Mouse (Mus musculus) olfactory bulb, adult 2 months (tissue): ENCODE data around the gene Polg.

Experiments used
- CTCF ChIP-seq: fragments of 200-500 bp; IDR thresholded peaks from 2 replicates; pipeline ENCODE4 v1.5.1; 2012; ENCODE audit warnings: low read depth, mild to moderate bottlenecking, low read length, moderate library complexity; ENCODE audit not compliant: insufficient read depth
- POLR2A ChIP-seq: fragments of 200-500 bp; IDR thresholded peaks from 2 replicates; pipeline ENCODE4 v1.6.1; 2012; ENCODE audit warnings: mild to moderate bottlenecking, low read depth, low read length, moderate library complexity; ENCODE audit not compliant: insufficient read depth

GRCm38 (mm10) chr7:79508280-79509234 is 42.4 kb upstream of the Polg start:
- TF ChIP-seq POLR2A = no peak
- no peak for TF ChIP-seq CTCF
